Mouse (Mus musculus) small intestine, adult 2 months (tissue): ENCODE results near the gene Baiap2l1.

ENCODE experiments used
- CTCF ChIP-seq: fragments of 200-500 bp; IDR thresholded peaks from 2 replicates; pipeline ENCODE4 v1.5.1; 2012; ENCODE audit warnings: low read depth, mild to moderate bottlenecking, control low read depth, inconsistent platforms, low read length, moderate library complexity, mixed read lengths; ENCODE audit not compliant: insufficient replicate concordance, insufficient read length; ENCODE audit errors: extremely low read depth
- POLR2A ChIP-seq: fragments of 200-500 bp; IDR thresholded peaks from 2 replicates; pipeline ENCODE4 v1.6.1; 2012; ENCODE audit warnings: low read depth, mild to moderate bottlenecking, control low read depth, inconsistent platforms, low read length, moderate library complexity

- TF ChIP-seq POLR2A (no peak), CTCF (no peak)
Observed at GRCm38 (mm10) chr5:144286591-144287266, 71.2 kb downstream of the Baiap2l1 start.
